Mouse (Mus musculus): ENCODE results near the gene Krt84. TPM values are rescaled to one million over a fixed set of nuclear protein-coding genes. Genes with fewer than 3 reads are reported as not detected.
"Not testable (repeated sequence)": the region's sequence is repeated elsewhere in the genome, so short reads cannot be mapped to it uniquely, and the experiment has no call there.

Krt84 gene
- polyA plus RNA-seq, 1 experiment from 2014 or later: not detected

DNA sequence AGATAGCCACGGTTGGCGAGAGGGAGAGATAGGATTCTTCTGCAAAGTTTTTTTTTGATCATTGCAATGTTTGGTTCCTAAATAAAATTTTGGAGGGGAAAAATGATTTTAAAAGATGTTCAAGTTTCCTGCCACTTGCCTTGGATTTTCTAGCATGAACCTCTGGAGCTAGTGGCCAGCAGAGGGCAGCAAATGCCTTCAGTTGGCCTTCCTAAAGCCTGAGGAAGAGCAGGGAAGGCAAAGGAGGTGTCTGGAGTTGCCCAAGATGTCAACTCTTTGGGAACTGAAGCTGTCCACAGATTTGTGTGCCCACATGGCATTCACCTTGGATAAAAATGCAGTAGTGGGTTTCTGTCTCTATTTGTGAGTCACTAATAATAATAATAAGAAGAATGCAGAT, 12.8 kb downstream of the Krt84 start:
- H3K4me3 ChIP-seq (ENCODE audit: low read depth, low read length): no peak overlapping the region
- H3K9me3 ChIP-seq (replicated peaks; ENCODE audit: control insufficient read depth, low read length): no peaks in the 10 kb centered on the region
- H3K27ac ChIP-seq (ENCODE audit: low read depth, low read length): no peak overlapping the region
- H3K36me3 ChIP-seq (ENCODE audit: control insufficient read depth, insufficient read depth, low read length): no peaks in the 10 kb centered on the region
- no peaks in the 10 kb centered on the region for H3K4me1 ChIP-seq (ENCODE audit: control insufficient read depth, insufficient read depth, low read length)
- H3K9ac ChIP-seq (ENCODE audit: low read depth, low read length): no peak overlapping the region
- no peak overlapping the region for H3K4me2 ChIP-seq
- no peak for ATAC-seq (replicated peaks; ENCODE audit: insufficient number of reproducible peaks, low FRiP score, low TSS enrichment)
- peaks cover 19% of the 10 kb centered on the region for H3K27me3 ChIP-seq (ENCODE audit: control insufficient read depth, insufficient read depth, low read length)
- 13% methylated on average over 2 of the region's 2 CpGs for WGBS (ENCODE audit: insufficient replicate concordance)

DNA sequence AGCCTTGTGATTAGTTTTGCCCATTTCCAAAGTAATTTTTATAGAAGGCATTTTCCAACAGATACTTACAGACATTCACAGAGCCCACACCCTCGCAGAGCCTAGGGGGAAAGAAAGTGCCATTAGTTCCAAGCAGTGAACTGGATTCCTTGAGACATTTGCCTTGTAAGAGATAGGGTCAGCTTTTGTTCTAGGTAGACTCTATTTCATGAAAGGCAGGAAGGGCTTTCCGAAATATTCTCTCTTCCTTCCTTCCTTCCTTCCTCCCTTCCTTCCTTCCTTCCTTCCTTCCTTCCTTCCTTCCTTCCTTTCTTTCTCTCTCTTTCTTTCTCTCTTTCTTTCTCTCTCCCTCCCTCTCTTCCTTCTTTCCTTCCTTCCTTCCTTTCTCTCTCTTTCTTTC, 15.5 kb downstream of the Krt84 start, which contains the start of gene Gm49425:
Gm49425 (minus strand) TSS at position 101 of the 400 bp plus-strand sequence.
- H3K9me3 ChIP-seq (replicated peaks; ENCODE audit: control insufficient read depth, low read length); ATAC-seq (replicated peaks; ENCODE audit: insufficient number of reproducible peaks, low FRiP score, low TSS enrichment); H3K4me2 ChIP-seq; H3K4me3 ChIP-seq (ENCODE audit: low read depth, low read length); H3K36me3 ChIP-seq (ENCODE audit: control insufficient read depth, insufficient read depth, low read length); H3K27ac ChIP-seq (ENCODE audit: low read depth, low read length); H3K9ac ChIP-seq (ENCODE audit: low read depth, low read length); H3K4me1 ChIP-seq (ENCODE audit: control insufficient read depth, insufficient read depth, low read length): not testable (repeated sequence)
- H3K27me3 ChIP-seq (ENCODE audit: control insufficient read depth, insufficient read depth, low read length): peaks cover 15% of the 10 kb centered on the region
- WGBS (ENCODE audit: insufficient replicate concordance): 67% methylated on average over 2 of the region's 2 CpGs

DNA sequence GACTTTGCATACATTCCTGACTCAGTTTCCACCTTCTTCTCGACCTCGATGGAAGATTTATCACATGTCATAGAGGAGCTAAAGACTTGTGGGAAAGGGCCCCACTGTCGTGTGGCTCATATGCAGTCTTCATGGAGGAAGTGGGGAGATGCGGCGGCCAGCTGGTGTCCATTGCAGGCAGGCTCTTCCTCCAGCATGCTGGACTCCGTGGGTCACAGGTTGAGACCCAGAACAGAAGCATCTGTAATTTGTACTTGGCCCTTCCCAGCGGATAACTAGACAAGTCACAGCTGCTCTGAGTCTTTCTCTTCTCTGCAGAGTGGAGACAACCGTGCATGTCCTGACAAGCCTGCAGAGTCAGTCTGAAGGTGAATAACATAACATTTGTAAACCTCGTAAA, 24.4 kb downstream of the Krt84 start:
- Histone ChIP-seq H3K4me2 (no peak overlapping the region), H3K4me1 (ENCODE audit: control insufficient read depth, insufficient read depth, low read length) (no peaks in the 10 kb centered on the region)
- 72% methylated on average over 9 of the region's 9 CpGs for WGBS (ENCODE audit: insufficient replicate concordance)

DNA sequence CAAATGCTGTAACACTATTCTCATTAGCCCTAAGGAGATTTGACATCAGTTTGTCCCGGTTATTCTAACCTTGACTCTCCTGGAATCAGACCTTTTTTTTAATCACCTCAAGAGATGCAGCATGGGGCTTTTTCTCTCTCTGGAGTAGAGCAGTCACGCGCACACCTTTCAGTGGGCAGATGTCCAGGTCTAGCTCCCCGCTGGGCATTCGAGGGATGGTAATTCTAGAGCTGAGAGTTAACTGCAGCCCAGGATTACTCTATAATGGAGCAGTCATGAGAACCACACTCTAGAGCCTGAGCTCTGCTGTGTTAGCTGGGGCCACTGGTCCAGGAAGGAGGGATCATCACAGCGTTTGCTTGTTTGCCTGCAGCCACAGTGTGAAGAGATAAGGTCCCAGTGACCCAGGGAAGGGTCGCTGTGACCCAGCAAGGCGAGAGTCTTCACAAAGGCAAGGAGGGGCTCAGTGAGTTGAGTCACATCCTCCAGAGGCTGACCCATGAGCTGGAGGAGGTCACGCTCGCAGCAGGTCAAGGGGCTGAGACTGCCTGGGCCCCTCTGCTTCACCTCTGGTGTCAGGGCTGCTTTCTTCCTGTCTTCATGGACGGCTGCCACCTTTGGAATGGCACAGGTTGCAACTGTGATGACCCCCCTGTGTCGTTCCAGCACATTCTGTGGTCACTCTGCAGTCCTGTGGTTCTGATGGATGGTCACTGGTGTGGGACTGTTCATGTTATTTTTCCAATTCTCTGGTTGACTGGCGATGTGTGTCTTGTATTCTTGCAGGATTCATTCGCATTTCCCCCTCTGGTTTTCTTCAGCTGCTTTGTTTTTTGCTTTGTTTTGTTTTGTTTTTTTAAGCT, 25.5 kb downstream of the Krt84 start:
- Histone ChIP-seq H3K27me3 (ENCODE audit: control insufficient read depth, insufficient read depth, low read length) (no peaks in the 10 kb centered on the region), H3K9me3 (replicated peaks; ENCODE audit: control insufficient read depth, low read length) (no peaks in the 10 kb centered on the region), H3K4me2 (no peak overlapping the region), H3K36me3 (ENCODE audit: control insufficient read depth, insufficient read depth, low read length) (no peaks in the 10 kb centered on the region), H3K27ac (ENCODE audit: low read depth, low read length) (no peak overlapping the region), H3K4me3 (ENCODE audit: low read depth, low read length) (no peak overlapping the region), H3K4me1 (ENCODE audit: control insufficient read depth, insufficient read depth, low read length) (no peaks in the 10 kb centered on the region), H3K9ac (ENCODE audit: low read depth, low read length) (no peak overlapping the region)
- ATAC-seq (replicated peaks; ENCODE audit: insufficient number of reproducible peaks, low FRiP score, low TSS enrichment): no peak
- 42% methylated on average over 14 of the region's 14 CpGs for WGBS (ENCODE audit: insufficient replicate concordance)

More for the DNA sequence above, 24.4 kb downstream of the Krt84 start:
- Histone ChIP-seq H3K4me3 (ENCODE audit: low read depth, low read length) (no peak overlapping the region), H3K36me3 (ENCODE audit: control insufficient read depth, insufficient read depth, low read length) (no peaks in the 10 kb centered on the region), H3K9ac (ENCODE audit: low read depth, low read length) (no peak overlapping the region), H3K27me3 (ENCODE audit: control insufficient read depth, insufficient read depth, low read length) (no peaks in the 10 kb centered on the region), H3K9me3 (replicated peaks; ENCODE audit: control insufficient read depth, low read length) (no peaks in the 10 kb centered on the region), H3K27ac (ENCODE audit: low read depth, low read length) (no peak overlapping the region)
- ATAC-seq (replicated peaks; ENCODE audit: insufficient number of reproducible peaks, low FRiP score, low TSS enrichment): no peak

DNA sequence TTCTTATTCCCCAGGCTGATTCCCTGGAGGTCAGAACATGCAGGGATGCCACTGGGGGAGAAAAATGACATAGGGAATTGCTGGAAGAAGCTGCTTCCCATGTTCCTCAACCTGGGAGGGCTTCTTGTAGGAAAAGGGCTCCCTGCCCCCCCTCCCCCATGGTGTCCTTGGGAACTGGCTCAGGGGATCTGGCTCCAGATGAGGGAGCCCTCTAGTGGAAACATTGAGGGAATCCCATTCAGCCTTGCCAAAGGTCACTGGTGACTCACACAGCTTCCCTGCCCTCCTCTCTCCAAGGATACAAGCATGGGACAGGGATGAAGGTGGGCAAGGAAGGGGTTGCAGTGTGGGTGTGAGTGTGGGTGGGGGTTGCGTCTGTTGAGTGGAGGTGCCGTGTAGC, 35.4 kb downstream of the Krt84 start:
- Histone ChIP-seq H3K27ac (ENCODE audit: low read depth, low read length) (no peak overlapping the region), H3K4me1 (ENCODE audit: control insufficient read depth, insufficient read depth, low read length) (0 out of 2 replicates have a peak, but pooled peaks cover 3% of the 10 kb centered on the region), H3K9ac (ENCODE audit: low read depth, low read length) (no peak overlapping the region), H3K4me2 (no peak overlapping the region), H3K4me3 (ENCODE audit: low read depth, low read length) (no peak overlapping the region), H3K36me3 (ENCODE audit: control insufficient read depth, insufficient read depth, low read length) (no peaks in the 10 kb centered on the region), H3K27me3 (ENCODE audit: control insufficient read depth, insufficient read depth, low read length) (0 out of 2 replicates have a peak, but pooled peaks cover 6% of the 10 kb centered on the region), H3K9me3 (replicated peaks; ENCODE audit: control insufficient read depth, low read length) (no peaks in the 10 kb centered on the region)
- no peak for ATAC-seq (replicated peaks; ENCODE audit: insufficient number of reproducible peaks, low FRiP score, low TSS enrichment)
- WGBS (ENCODE audit: insufficient replicate concordance): 63% methylated on average over 2 of the region's 2 CpGs

DNA sequence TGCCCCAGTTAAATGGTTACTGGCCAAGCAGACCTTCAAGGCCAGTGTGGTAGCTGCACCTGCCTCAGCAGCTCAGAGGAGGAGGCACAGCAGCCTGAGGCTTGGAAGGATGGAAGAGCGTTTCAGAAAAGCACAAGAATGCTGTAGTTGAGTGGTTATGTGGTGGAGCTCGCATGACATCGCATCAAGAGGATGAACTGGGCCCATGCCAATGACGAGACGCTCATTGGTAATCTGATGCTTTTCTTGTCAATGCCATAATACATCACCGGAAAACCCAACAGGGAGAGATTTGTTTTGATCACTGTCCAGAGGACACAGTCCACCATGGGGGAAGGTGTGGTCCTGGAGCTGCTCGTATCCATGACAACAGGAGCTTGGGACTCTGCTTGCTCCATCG, 37.4 kb downstream of the Krt84 start:
- H3K4me1 ChIP-seq (ENCODE audit: control insufficient read depth, insufficient read depth, low read length): 0 out of 2 replicates have a peak, but pooled peaks cover 3% of the 10 kb centered on the region
- H3K9ac ChIP-seq (ENCODE audit: low read depth, low read length): no peak overlapping the region

DNA sequence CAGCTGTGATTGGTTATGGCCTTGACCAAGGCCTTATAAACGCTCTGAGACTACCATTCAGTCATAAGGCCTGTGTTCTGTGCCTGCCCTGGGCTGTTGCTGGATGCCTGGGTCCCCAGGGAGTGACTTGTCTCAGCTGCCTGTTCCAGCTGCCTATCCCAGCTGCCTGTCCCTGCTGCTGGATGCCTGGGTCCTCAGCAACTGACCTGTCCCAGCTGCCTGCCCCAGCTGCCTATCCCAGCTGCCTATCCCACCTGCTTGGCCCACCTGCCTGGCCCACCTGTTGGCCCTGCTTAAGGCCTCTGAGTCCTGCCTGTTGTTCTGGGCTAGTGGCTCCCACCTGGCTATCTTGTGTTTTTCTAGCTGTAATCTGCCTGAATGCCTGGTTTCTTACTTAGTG, 38.4 kb downstream of the Krt84 start:
- Histone ChIP-seq H3K36me3 (ENCODE audit: control insufficient read depth, insufficient read depth, low read length) (no peaks in the 10 kb centered on the region), H3K27me3 (ENCODE audit: control insufficient read depth, insufficient read depth, low read length) (no peaks in the 10 kb centered on the region), H3K27ac (ENCODE audit: low read depth, low read length) (no peak overlapping the region), H3K9ac (ENCODE audit: low read depth, low read length) (no peak overlapping the region), H3K9me3 (replicated peaks; ENCODE audit: control insufficient read depth, low read length) (no peaks in the 10 kb centered on the region), H3K4me1 (ENCODE audit: control insufficient read depth, insufficient read depth, low read length) (0 out of 2 replicates have a peak, but pooled peaks cover 3% of the 10 kb centered on the region), H3K4me3 (ENCODE audit: low read depth, low read length) (no peak overlapping the region), H3K4me2 (no peak overlapping the region)
- 64% methylated on average over 1 of the region's 1 CpGs for WGBS (ENCODE audit: insufficient replicate concordance)
- no peak for ATAC-seq (replicated peaks; ENCODE audit: insufficient number of reproducible peaks, low FRiP score, low TSS enrichment)

More for the DNA sequence above, 37.4 kb downstream of the Krt84 start:
- Histone ChIP-seq H3K36me3 (ENCODE audit: control insufficient read depth, insufficient read depth, low read length) (no peaks in the 10 kb centered on the region), H3K27ac (ENCODE audit: low read depth, low read length) (no peak overlapping the region), H3K4me2 (no peak overlapping the region), H3K9me3 (replicated peaks; ENCODE audit: control insufficient read depth, low read length) (no peaks in the 10 kb centered on the region), H3K4me3 (ENCODE audit: low read depth, low read length) (no peak overlapping the region), H3K27me3 (ENCODE audit: control insufficient read depth, insufficient read depth, low read length) (no peaks in the 10 kb centered on the region)
- no peak for ATAC-seq (replicated peaks; ENCODE audit: insufficient number of reproducible peaks, low FRiP score, low TSS enrichment)
- WGBS (ENCODE audit: insufficient replicate concordance): 74% methylated on average over 8 of the region's 8 CpGs

DNA sequence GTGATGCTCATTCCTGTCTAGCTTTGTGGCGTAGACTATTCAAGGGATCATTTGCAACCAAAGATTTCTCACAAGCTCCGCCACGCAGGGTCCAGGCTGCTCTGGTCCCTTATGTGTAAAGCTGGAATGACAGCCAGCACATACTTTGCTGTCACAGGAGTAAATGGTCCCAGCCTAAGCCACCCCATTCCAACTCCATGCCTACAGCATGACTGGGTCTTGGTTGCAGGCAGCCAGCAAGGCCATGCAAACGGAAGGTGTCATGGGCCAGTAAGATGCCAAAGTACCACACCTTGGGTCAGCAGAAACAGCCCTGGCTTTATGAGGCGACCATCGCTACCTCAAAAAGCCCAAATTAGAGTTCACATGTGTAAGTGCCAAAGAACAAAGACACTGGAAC, 38.9 kb downstream of the Krt84 start:
- no peak overlapping the region for H3K27ac ChIP-seq (ENCODE audit: low read depth, low read length)
- no peaks in the 10 kb centered on the region for H3K9me3 ChIP-seq (replicated peaks; ENCODE audit: control insufficient read depth, low read length)
- WGBS (ENCODE audit: insufficient replicate concordance): 88% methylated on average over 6 of the region's 6 CpGs
- H3K4me1 ChIP-seq (ENCODE audit: control insufficient read depth, insufficient read depth, low read length): 0 out of 2 replicates have a peak, but pooled peaks cover 3% of the 10 kb centered on the region
- no peaks in the 10 kb centered on the region for H3K27me3 ChIP-seq (ENCODE audit: control insufficient read depth, insufficient read depth, low read length)
- no peaks in the 10 kb centered on the region for H3K36me3 ChIP-seq (ENCODE audit: control insufficient read depth, insufficient read depth, low read length)
- no peak for ATAC-seq (replicated peaks; ENCODE audit: insufficient number of reproducible peaks, low FRiP score, low TSS enrichment)
- H3K4me3 ChIP-seq (ENCODE audit: low read depth, low read length): no peak overlapping the region
- H3K9ac ChIP-seq (ENCODE audit: low read depth, low read length): no peak overlapping the region
- no peak overlapping the region for H3K4me2 ChIP-seq
